Mouse (Mus musculus): ENCODE results near the gene Fam241a.

The Fam241a gene

GRCm38 (mm10) chr3:127895792-127896541 is at the start of gene Fam241a:
Gene Fam241a (minus strand): TSS chr3:127896324.
- peak; percentile 87 to 88 for DNase-seq (ENCODE audit: low spot score in 2 of 2)

DNA sequence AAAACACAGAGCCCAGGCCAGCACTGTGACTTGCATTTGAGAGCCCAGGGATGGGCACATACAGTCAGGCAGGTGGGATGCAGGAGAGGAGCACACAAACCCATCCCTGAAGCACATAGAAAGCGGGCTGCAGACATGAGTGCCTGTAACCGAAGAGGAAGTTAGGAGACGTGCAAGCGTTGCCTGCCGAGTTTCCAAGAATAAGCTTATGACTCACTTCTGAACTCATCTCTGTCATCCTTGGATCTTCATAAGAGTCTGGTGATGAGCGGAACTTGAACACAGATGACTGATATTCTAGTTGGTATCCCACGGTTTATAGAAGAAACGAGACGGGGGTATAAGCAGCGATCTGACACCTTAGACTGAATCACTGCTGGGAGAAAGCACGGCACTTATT is 36.3 kb upstream of the Fam241a start:
- DNase-seq (ENCODE audit: low spot score in 2 of 2): no peak

- DNase-seq (ENCODE audit: low spot score in 2 of 2): peak; percentile 56 to 78
Measured at GRCm38 (mm10) chr3:127930326-127931012, 34.3 kb upstream of the Fam241a start.

GRCm38 (mm10) chr3:127929921-127930320 is 33.8 kb upstream of the Fam241a start:
- peak in 1 of 2 experiments; percentile 8 for DNase-seq (ENCODE audit: low spot score in 2 of 2)

- no peak for DNase-seq (ENCODE audit: low spot score in 2 of 2)
Measured at GRCm38 (mm10) chr3:127926635-127927183, 30.6 kb upstream of the Fam241a start.

DNA sequence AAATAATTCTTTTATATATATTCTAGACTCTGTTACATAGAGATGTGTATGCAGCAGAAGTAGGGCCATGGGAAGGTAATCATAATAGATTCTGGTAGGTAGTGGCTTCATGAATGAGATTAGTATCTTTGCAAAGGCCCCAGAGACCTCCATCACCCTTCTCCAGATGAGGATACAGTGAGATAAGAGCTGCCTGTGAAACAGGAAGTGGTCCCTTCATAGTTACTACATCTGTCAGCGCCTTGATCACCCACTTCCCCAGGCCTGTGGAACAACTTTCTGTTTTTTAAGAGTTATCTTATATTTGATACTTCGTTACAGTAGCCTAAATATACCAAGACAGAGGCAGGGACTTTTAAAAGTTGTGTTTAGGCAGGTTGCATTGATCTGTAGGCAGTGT is 28.3 kb upstream of the Fam241a start:
- DNase-seq (ENCODE audit: low spot score in 2 of 2): no peak

DNA sequence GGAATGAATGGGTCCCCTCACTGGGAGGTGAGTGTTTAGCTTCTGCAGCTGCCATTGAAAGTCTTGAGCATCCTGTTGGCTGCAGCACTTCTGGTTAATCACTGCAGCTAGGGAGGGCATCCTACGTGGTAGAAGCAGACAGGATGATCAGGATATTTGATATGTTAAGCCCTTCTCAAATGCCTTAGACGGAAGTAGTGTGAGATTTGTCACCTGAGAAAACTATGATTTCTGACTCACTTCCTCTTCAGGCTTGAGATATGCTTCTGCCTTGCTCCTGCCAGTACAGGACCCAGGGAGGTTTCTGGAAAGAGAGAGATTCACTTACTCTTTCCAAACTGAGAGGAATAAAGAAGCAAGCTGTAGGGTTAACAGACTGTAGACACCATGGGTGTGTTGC is 27.1 kb upstream of the Fam241a start:
- DNase-seq (ENCODE audit: low spot score in 2 of 2): no peak

- DNase-seq (ENCODE audit: low spot score in 2 of 2): no peak
Measured at GRCm38 (mm10) chr3:127922125-127922524, 26.0 kb upstream of the Fam241a start.

GRCm38 (mm10) chr3:127917999-127918661 is 22.0 kb upstream of the Fam241a start:
- DNase-seq (ENCODE audit: low spot score in 2 of 2): peak in 1 of 2 experiments; percentile 21

GRCm38 (mm10) chr3:127917549-127917948 is 21.4 kb upstream of the Fam241a start:
- DNase-seq (ENCODE audit: low spot score in 2 of 2): no peak

GRCm38 (mm10) chr3:127915656-127916334 is 19.7 kb upstream of the Fam241a start:
- no peak for DNase-seq (ENCODE audit: low spot score in 2 of 2)

DNA sequence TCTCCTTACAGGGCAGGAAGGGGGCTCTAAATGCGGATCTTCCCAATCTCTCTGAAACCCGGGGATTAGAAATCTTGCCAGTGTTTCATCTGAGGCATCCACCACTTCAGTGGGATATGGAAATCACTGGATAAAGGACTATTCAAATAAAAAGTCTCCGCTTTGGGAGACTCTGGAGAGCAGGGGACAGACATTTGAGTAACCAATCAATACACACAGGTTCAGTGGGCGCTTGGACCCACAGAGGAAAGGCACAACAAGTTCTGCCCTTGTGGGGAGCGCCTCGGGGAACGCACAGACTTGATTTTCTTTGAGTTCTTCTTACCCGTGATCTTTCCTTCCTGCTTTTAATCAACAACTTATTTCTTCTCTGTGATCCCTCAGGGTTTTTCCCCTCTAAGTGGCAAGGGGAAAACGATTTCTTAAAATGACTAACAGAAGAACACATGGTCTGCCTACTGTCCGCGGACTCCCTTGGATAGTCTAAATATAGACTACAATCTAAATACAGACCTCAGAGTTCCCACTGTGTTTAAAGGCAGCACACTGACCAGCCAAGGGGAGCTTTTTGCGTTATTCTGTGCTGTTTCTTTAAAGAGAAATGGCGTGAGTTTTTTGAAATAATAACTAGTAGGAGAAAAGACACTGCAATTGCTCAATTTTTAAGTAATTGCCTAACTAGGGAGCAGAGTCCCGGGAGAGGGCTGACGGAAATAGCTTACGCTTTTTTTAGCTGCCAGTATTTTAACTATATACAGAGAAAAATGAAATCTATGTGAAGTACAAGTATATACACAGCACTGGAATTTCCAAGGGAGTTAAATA is 18.0 kb upstream of the Fam241a start:
- no peak for DNase-seq (ENCODE audit: low spot score in 2 of 2)

- DNase-seq (ENCODE audit: low spot score in 2 of 2): no peak
Measured at GRCm38 (mm10) chr3:127909941-127910340, 13.8 kb upstream of the Fam241a start.

DNA sequence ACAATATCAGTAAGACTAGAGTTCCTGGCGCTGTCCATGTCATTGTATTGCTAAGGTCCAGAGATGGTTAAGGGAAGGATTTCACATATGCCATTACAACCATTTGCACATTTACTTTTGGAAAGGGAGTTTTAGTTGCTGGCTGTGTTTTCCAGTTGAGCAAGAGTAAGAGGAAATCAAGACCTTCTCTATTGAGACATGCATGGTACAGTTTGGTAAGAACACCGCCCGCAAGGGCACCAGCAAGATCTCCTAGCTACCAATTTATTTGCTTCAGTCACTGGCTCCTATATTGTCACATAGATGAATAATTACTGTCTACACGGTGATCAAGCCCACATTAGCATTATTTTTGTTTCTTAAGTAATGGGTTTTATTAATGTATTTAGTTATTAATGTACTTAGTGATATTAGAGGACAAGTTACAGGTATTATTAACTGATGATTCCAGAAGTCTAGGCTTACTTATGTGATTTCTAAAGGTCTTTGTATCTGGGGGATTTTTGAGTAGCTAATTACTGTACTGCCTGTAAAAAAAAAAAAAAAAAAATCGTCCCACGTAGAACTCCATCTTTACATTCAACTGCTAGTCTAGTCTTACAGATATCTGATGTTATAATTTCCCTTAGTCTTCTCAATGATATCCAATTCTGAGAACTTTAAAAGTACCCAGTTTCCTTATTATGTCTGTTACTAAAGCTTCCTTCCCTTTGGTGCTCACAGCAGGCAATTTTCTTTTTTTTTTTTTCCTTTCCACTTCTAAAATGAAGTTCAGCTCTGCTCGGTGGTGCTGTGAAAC is 944 bp downstream of the Fam241a start:
- no peak for DNase-seq (ENCODE audit: low spot score in 2 of 2)

- DNase-seq (ENCODE audit: low spot score in 2 of 2): peak; percentile 52 to 64
Measured at GRCm38 (mm10) chr3:127893902-127894301, 2.2 kb downstream of the Fam241a start.

DNA sequence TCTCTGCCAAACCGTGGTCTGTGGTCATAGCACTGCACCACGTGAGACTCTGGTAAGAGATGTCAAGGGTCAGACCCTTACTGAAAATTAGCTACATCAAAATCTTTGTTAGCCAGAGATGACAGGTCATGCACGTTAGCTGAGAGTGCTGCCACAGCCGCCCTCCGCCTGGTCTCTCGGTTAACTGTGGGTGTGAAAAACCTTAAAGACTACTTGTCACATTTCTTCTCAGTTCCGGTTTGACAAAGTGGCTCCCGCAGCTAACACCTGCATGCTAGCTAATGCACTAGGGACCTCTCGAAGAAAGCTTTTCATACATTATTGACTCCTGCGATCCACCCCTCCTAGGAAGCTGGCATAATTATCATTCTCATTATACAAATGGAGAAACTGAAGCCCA is 4.2 kb downstream of the Fam241a start:
- peak; percentile 25 to 29 for DNase-seq (ENCODE audit: low spot score in 2 of 2)

GRCm38 (mm10) chr3:127890008-127890407 is 6.1 kb downstream of the Fam241a start:
- DNase-seq (ENCODE audit: low spot score in 2 of 2): no peak

DNA sequence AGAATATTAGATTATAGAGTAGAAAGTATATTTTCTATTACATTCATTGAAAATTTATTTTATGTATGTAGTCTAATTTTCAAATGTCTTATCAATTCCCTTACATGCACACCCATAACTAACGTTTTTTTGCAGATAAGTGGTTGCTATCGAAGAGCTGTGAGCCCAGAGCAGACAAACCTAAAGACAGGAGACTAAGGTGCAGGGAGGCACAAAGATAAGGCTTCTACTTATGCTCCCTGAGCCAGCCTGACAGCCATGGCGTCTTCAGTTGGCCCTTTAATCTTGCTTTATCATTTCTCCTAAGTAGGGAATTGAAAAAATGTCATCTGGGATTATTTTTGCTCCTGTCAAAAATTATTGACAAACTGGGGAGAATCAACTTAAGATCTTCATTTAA is 6.6 kb downstream of the Fam241a start:
- DNase-seq (ENCODE audit: low spot score in 2 of 2): peak; percentile 15 to 53

- DNase-seq (ENCODE audit: low spot score in 2 of 2): no peak
Measured at GRCm38 (mm10) chr3:127881684-127882083, 14.4 kb downstream of the Fam241a start.

GRCm38 (mm10) chr3:127879968-127880367 is 16.2 kb downstream of the Fam241a start:
- no peak for DNase-seq (ENCODE audit: low spot score in 2 of 2)

All from spleen, postnatal 36 days (tissue).